Mouse (Mus musculus): ENCODE results near the gene Ptma.

DNA sequence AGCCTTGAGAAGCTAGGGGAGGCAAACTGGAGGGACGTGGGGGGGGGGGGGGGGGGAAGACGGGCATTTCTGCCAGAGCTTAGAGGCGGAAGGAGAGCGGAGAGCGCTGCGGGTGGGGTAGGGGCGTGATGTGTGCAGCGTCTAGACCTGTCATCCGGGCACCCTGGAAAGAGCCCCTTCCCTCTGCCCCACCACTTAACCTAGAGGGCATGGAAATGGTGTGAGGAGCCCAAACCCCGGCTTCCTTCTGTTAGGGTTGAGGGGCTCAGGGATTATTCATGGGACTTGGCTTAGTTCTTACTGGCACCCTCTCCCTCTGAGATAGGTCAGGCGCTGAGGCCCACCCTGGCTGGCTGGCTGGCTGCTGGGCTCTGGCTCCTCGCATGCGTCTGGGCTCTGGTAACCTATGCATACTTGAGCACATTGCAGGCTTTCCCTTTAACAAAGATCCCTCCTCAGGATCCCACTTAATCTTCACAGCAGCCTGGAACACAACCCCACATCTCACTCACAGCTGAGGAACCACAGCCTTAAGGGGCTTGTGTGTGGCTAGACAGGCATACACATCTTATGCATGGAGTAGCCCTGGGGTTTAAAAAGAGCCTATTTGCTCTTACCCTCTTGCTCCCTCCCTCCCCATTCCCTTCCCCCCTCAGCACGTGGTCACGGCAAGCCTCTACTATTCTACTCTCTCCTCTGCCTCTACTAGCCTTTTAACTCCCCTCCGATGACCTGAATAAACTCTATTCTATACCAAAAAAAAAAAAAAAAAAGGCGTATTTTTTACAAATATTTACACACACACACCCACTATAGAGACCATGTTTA, 24.1 kb upstream of the Ptma start:
- TF ChIP-seq CTCF (IDR thresholded peaks at IDR 0.05; ENCODE audit: insufficient read depth, low read depth, low read length), result no peak
- no peak for TF ChIP-seq POLR2A (IDR thresholded peaks at IDR 0.05; ENCODE audit: insufficient read depth, low read depth, low read length)

Data from olfactory bulb, adult 2 months (tissue).